Mouse (Mus musculus): Measurements from ENCODE around the gene Ptpra.

Gene Ptpra

GRCm38 (mm10) chr2:130589761-130590160 is 139.7 kb downstream of the Ptpra start:
- no peak for DNase-seq (ENCODE audit: extremely low spot score, low spot score)

DNA sequence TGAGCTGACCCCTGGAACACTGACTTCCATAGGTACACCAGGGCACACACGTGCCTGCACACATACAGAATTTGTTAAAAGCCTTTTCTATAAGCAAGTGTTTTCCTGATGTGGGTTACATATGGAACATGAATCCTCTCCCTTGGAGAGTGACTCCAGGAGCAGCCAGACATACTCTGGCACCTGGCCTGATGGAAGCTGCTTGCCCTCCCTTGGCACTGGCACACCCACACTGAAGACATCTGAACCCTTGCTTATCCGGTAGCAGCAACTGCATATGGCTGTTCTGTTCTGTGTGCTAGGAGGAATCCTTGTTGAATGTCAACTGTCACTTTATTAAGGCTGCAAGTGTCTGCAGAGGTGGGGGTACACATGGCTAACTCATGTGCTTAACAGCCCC is 140.9 kb downstream of the Ptpra start:
- DNase-seq (ENCODE audit: extremely low spot score, low spot score): no peak

GRCm38 (mm10) chr2:130595596-130595995 is 145.5 kb downstream of the Ptpra start:
- DNase-seq (ENCODE audit: extremely low spot score, low spot score): no peak

GRCm38 (mm10) chr2:130597601-130598010 is 147.5 kb downstream of the Ptpra start:
- no peak for DNase-seq (ENCODE audit: extremely low spot score, low spot score)

DNA sequence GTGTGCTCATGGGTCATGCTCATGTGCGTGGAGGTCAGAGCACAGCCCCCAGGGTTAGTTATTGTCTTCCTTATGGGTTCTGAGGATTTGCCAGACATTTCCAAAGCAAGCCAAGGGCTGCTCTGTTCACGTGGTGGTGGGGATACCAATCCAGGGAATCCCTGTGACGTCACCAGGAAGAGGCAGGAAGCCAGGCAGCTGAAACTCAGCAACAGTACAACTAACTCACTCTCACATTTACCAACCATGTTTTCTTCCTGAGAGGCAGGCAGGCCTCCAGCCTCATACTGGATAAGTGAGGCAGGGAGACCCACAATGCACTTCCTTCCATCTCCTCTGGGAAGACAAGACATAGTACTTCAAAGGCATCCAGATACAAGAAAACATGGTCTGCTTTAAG is 148.3 kb downstream of the Ptpra start:
- DNase-seq (ENCODE audit: extremely low spot score, low spot score): no peak

DNA sequence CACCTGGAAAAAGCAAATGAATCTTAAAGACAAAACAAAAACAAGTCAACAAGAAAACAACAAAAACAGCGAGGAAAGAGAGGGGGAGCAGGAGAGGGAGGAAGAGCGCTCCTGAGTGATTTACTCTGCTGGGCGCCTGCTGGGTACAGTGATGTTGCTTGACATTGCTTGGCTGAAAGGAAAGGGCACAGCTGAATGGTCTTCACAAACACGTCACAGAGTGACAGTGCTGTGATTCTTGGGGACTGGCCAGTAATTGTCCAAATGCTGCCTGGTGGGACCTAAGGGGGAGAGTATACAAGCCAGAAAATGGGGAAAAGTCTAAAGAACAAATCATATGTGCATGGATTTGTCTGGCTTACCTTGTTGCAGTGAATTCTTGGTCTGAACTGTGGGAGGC is 152.1 kb downstream of the Ptpra start:
- no peak for DNase-seq (ENCODE audit: extremely low spot score, low spot score)

Data from neural tube, embryonic 10.5 days (tissue).